Mouse (Mus musculus) C2C12 (cell line): ENCODE data around the gene Wdr18.

Experiments used
- CEBPB ChIP-seq: IDR thresholded peaks from one replicate; pipeline ENCODE4 v1.6.1; 2011; ENCODE audit warnings: low read depth, mild to moderate bottlenecking, control low read depth, moderate library complexity
- CTCF ChIP-seq: IDR thresholded peaks from one replicate; pipeline ENCODE4 v1.5.1; 2011; ENCODE audit not compliant: control insufficient read depth, insufficient read depth, insufficient read length
- FOSL1 ChIP-seq: IDR thresholded peaks from one replicate; pipeline ENCODE4 v1.8.0; 2011; ENCODE audit warnings: mild to moderate bottlenecking, low read length; ENCODE audit not compliant: poor library complexity, insufficient read depth, severe bottlenecking
- MAX ChIP-seq: IDR thresholded peaks from one replicate; pipeline ENCODE4 v1.6.1; 2011; ENCODE audit warnings: mild to moderate bottlenecking, control low read depth

DNA sequence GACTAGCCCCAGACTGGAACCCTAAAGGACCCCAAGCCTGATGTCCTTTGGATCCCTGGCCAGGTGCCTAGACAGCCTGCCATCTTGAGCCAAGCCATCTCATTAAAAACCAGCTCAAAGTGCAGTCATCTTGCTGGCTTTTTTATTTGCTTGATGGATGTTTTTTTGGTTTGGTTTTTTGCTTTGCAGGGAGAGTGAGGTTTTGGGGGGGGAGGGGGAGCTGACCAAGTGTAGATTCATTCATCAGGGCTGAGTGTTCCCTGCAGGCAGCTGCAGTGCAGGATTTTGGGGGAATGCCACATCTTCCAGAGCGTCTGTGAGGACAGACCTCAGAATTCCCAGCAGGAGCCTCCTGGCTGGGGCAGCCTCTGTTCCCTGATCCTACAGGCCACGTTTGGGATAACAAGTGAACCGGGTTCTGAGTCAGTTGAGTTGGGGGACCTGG, 9.2 kb downstream of the Wdr18 start:
- no peak for TF ChIP-seq CTCF
- no peak for TF ChIP-seq MAX
- TF ChIP-seq FOSL1: no peak
- no peak for TF ChIP-seq CEBPB
